ENCODE assay signal across 19 mouse cellular contexts in the genomic region with DNA sequence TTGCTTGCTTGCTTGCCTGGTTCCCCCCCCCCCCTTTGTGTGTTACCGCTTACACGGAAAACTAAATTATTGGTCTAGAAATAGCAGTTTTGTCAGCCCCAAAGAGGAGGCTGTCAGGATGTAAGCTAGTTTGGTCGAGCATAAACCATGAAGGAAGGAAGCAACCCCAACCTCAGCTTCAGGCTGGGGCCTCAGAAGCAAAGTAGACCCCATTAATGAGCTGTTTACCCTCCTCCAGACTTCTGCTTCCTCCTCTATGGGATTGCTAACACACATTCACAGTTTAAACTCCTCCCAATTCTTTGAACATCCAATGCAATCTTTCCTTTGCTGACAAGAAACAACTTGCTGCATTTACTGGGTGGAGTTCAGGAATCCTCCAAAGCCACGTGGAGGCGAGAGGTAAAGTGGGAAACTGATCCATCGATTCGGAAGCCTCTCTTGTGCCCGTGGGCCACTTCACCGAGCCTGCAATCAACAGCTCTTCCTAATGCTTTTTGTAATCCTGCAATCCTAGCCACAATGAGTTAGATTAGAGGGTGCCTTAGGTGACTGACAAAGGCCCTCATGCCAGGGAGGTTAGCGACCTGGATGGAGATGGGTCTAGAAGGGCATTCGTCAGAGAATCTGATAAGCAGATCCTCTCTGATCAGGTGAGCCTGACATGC. TPM values are rescaled to one million over a fixed set of nuclear protein-coding genes. Genes with fewer than 3 reads are reported as not detected.
DNase-seq lines count a peak whose midpoint lies in the region; ATAC-seq lines count a peak whose summit lies in the region.
"Had no signal": no experiment of that assay in that cellular context is flagged by ENCODE, and none has a peak within 500 bp of the region (broad histone marks: within the 10 kb centered on the region; RNA-seq: fewer than 3 reads in every experiment).

No protein-coding gene starts in this region.

- no peak overlapping the region for H3K4me3 ChIP-seq in midbrain, embryonic 11.5 days (ENCODE audit: low read depth, low read length)
- no peak overlapping the region for H3K4me3 ChIP-seq in midbrain, embryonic 14.5 days (replicated peaks; ENCODE audit: low read depth, low read length)
- H3K4me3 ChIP-seq: embryonic facial prominence, embryonic 12.5 days; forebrain, embryonic 13.5 days; gastrocnemius, adult 2 months; heart, embryonic 12.5 days; hindbrain, embryonic 12.5 days had no signal

- no peak overlapping the region for H3K9ac ChIP-seq in midbrain, embryonic 11.5 days (ENCODE audit: low read length)
- H3K9ac ChIP-seq in midbrain, embryonic 14.5 days (replicated peaks; ENCODE audit: low read length) = no peak overlapping the region
- H3K9ac ChIP-seq: embryonic facial prominence, embryonic 12.5 days; forebrain, embryonic 13.5 days; forebrain, postnatal 0 days; heart, embryonic 12.5 days; hindbrain, embryonic 12.5 days had no signal

- no peak for ATAC-seq in midbrain, embryonic 11.5 days (ENCODE audit: low FRiP score)
- no peak for ATAC-seq in midbrain, embryonic 14.5 days (ENCODE audit: low FRiP score, low TSS enrichment)
- peak; percentile 48; the same call in 1 of the 2 replicates for ATAC-seq in common myeloid progenitor, adult 5-6 weeks (replicated peaks; ENCODE audit: low read depth, poor library complexity, severe bottlenecking)
- 0 out of 2 replicates have a peak, but pooled peaks have one; percentile 8 for ATAC-seq in megakaryocyte, adult 5-6 weeks (ENCODE audit: poor library complexity, severe bottlenecking)
- ATAC-seq: CD4-positive, CD25-positive, alpha-beta regulatory T cell, adult 4 months; forebrain, embryonic 13.5 days; forebrain, postnatal 0 days; hindbrain, embryonic 16.5 days had no signal

- 84% methylated on average over 11 of the region's 11 CpGs for WGBS in midbrain, embryonic 11.5 days
- WGBS in midbrain, embryonic 14.5 days = 87% methylated on average over 11 of the region's 11 CpGs

- DNase-seq in cerebellum, adult 9-10 months = peak; percentile 1
- no peak for DNase-seq in cerebellum, postnatal 25 days
- DNase-seq in midbrain, embryonic 11.5 days (ENCODE audit: low spot score, missing footprints) = peak; percentile 71
- no peak for DNase-seq in midbrain, embryonic 14.5 days
- DNase-seq in gastrocnemius, adult 18-20 months (ENCODE audit: low spot score) = no peak
- DNase-seq: adrenal gland, adult 8-10 months; cerebellum, adult 2 months; forebrain, postnatal 0 days; gastrocnemius, adult 2 months; gastrocnemius, postnatal 25 days had no signal

- H3K27ac ChIP-seq in midbrain, embryonic 11.5 days (ENCODE audit: low read depth, low read length) = no peak overlapping the region
- no peak overlapping the region for H3K27ac ChIP-seq in midbrain, embryonic 14.5 days (replicated peaks; ENCODE audit: low read depth, low read length)
- H3K27ac ChIP-seq: embryonic facial prominence, embryonic 12.5 days; forebrain, embryonic 13.5 days; gastrocnemius, adult 2 months; hindbrain, embryonic 12.5 days had no signal

- H3K36me3 ChIP-seq in midbrain, embryonic 11.5 days (ENCODE audit: control insufficient read depth, insufficient read depth, low read length) = no peaks in the 10 kb centered on the region
- no peaks in the 10 kb centered on the region for H3K36me3 ChIP-seq in midbrain, embryonic 14.5 days (ENCODE audit: control insufficient read depth, insufficient read depth, low read length)
- H3K36me3 ChIP-seq: embryonic facial prominence, embryonic 12.5 days; heart, embryonic 12.5 days; hindbrain, embryonic 12.5 days had no signal

- H3K9me3 ChIP-seq in midbrain, embryonic 11.5 days (ENCODE audit: control insufficient read depth, low read length) = no peaks in the 10 kb centered on the region
- no peaks in the 10 kb centered on the region for H3K9me3 ChIP-seq in midbrain, embryonic 14.5 days (ENCODE audit: control insufficient read depth, low read length)
- H3K9me3 ChIP-seq: embryonic facial prominence, embryonic 12.5 days; forebrain, embryonic 13.5 days; G1E; heart, embryonic 12.5 days; hindbrain, embryonic 12.5 days had no signal

- no peaks in the 10 kb centered on the region for H3K4me1 ChIP-seq in midbrain, embryonic 11.5 days (ENCODE audit: control insufficient read depth, insufficient read depth, low read length)
- no peaks in the 10 kb centered on the region for H3K4me1 ChIP-seq in midbrain, embryonic 14.5 days (ENCODE audit: control insufficient read depth, insufficient read depth, low read length)
- H3K4me1 ChIP-seq: embryonic facial prominence, embryonic 12.5 days; hindbrain, embryonic 12.5 days had no signal

- no peak overlapping the region for H3K4me2 ChIP-seq in midbrain, embryonic 11.5 days
- no peak overlapping the region for H3K4me2 ChIP-seq in midbrain, embryonic 14.5 days (ENCODE audit: low read length)
- H3K4me2 ChIP-seq: embryonic facial prominence, embryonic 12.5 days; forebrain, embryonic 13.5 days; heart, embryonic 12.5 days; hindbrain, embryonic 12.5 days had no signal

- H3K27me3 ChIP-seq in midbrain, embryonic 11.5 days (ENCODE audit: control insufficient read depth, insufficient read depth, low read length) = no peaks in the 10 kb centered on the region
- H3K27me3 ChIP-seq in midbrain, embryonic 14.5 days (ENCODE audit: control insufficient read depth, insufficient read depth, low read length) = no peaks in the 10 kb centered on the region
- H3K27me3 ChIP-seq: embryonic facial prominence, embryonic 12.5 days; forebrain, embryonic 13.5 days; heart, embryonic 12.5 days; hindbrain, embryonic 12.5 days had no signal

RNA-seq across cellular contexts. Expression of a gene that starts 35.1 kb away (rescaled TPM):
- polyA plus RNA-seq in midbrain, embryonic 11.5 days (2014; fragmentation: Nextera tagmentation; extraction: Ambion mirVana) = 95.6 and 101 TPM in 2 replicates
- 146 and 151 TPM in 2 replicates for polyA plus RNA-seq in midbrain, embryonic 14.5 days (2014; fragmentation: Nextera tagmentation; extraction: Ambion mirVana)
- 29.9 and 38.1 TPM in 2 replicates for total RNA-seq in common myeloid progenitor, adult 5-6 weeks (2017)
- 3.7 and 5.6 TPM in 2 replicates for total RNA-seq in megakaryocyte, adult 5-6 weeks (2015)
- 4.6 and 8.9 TPM in 2 replicates for total RNA-seq in megakaryocyte, adult 5-6 weeks (2017)
- total RNA-seq in gastrocnemius, adult 18-20 months (2021) = 10 to 100 TPM; 38.7 to 41.2 TPM

Comparison
In these comparisons a context has a peak if more than half of its experiments do, and no peak if none do; other contexts are left out.
1. DNase-seq: peak in cerebellum, adult 9-10 months (single experiment) and midbrain, embryonic 11.5 days (single experiment); none in cerebellum, postnatal 25 days (0 of 2), midbrain, embryonic 14.5 days (single experiment) and gastrocnemius, adult 18-20 months (single experiment).
2. ATAC-seq: peak in common myeloid progenitor, adult 5-6 weeks (single experiment) and megakaryocyte, adult 5-6 weeks (single experiment); none in midbrain, embryonic 11.5 days (single experiment) and midbrain, embryonic 14.5 days (single experiment).